Mouse (Mus musculus) midbrain, postnatal 0 days (tissue): ENCODE data around the gene Bbs12. TPM values are rescaled to one million over a fixed set of nuclear protein-coding genes. Genes with fewer than 3 reads are reported as not detected.

Experiments used
- ATAC-seq: fragments of 200-750 bp; cut with Nextera tagmentation; 2 replicates; pipeline ENCODE4 v1.8.0; 2017; ENCODE audit warnings: moderate number of reproducible peaks, mild to moderate bottlenecking, moderate TSS enrichment, moderate library complexity; ENCODE audit not compliant: low FRiP score
- DNase-seq: peaks from one replicate; pipeline ENCODE4 v3.0.0-alpha.2; 2015; ENCODE audit warnings: low spot score
- H3K27ac ChIP-seq: fragments of 300-500 bp; sonication (generic); 2 replicates; pipeline ENCODE4 v1.5.1; 2014; ENCODE audit warnings: low read depth, mild to moderate bottlenecking, low read length, mixed read lengths
- H3K27me3 ChIP-seq: fragments of 300-500 bp; sonication (generic); 2 replicates; pipeline ENCODE4 v1.6.1; 2014; ENCODE audit warnings: low read length, control low read depth, mixed read lengths; ENCODE audit not compliant: insufficient read depth
- H3K36me3 ChIP-seq: fragments of 300-500 bp; sonication (generic); 2 replicates; pipeline ENCODE4 v1.6.1; 2014; ENCODE audit warnings: low read length, control low read depth, mixed read lengths; ENCODE audit not compliant: insufficient read depth
- H3K4me1 ChIP-seq: fragments of 300-500 bp; sonication (generic); 2 replicates; pipeline ENCODE4 v1.6.1; 2014; ENCODE audit warnings: mild to moderate bottlenecking, control low read depth, antibody characterized with exemption, low read length, mixed read lengths; ENCODE audit not compliant: insufficient read depth
- H3K4me2 ChIP-seq: fragments of 300-500 bp; sonication (generic); 2 replicates; pipeline ENCODE4 v1.6.1; 2014; ENCODE audit warnings: low read depth, mild to moderate bottlenecking, low read length, mixed read lengths; ENCODE audit not compliant: poor library complexity, severe bottlenecking
- H3K4me3 ChIP-seq: fragments of 300-500 bp; sonication (generic); 2 replicates; pipeline ENCODE4 v1.5.1; 2014; ENCODE audit warnings: low read depth, mild to moderate bottlenecking, low read length, moderate library complexity
- H3K9ac ChIP-seq: fragments of 300-500 bp; sonication (generic); replicated peaks from 2 replicates; pipeline ENCODE4 v1.6.1; 2014; ENCODE audit warnings: mild to moderate bottlenecking, low read length, moderate library complexity, mixed read lengths; ENCODE audit not compliant: poor library complexity, severe bottlenecking
- H3K9me3 ChIP-seq: fragments of 300-500 bp; sonication (generic); 2 replicates; pipeline ENCODE4 v1.6.1; 2016; ENCODE audit warnings: low read length, control low read depth
- CTCF ChIP-seq: IDR thresholded peaks from 2 replicates; pipeline ENCODE4 v1.5.1; 2016; ENCODE audit warnings: antibody characterized with exemption, mild to moderate bottlenecking
- WGBS: fragments of 180-500 bp; shearing (Covaris S2); extraction: QIAGEN DNeasy Blood & Tissue Kit; methylation state at CpG from one replicate; pipeline ENCODE4 v1.1.7; 2014; 5-methylcytosine and 5-hydroxymethylcytosine counted together
- polyA plus RNA-seq: library from polyadenylated mRNA; unstranded; fragments of >200 nt; fragmentation: Nextera tagmentation; extraction: Ambion mirVana; gene quantifications from 2 replicates; pipeline ENCODE4 v1.2.1, GENCODE M21; 2015
- total RNA-seq: library from RNA; depleted of rRNA; stranded (reverse); fragments of >200 nt; gene quantifications from 2 replicates; pipeline ENCODE4 v1.2.3, GENCODE M21; 2014; rRNA removed

Bbs12 gene
- total and polyA plus RNA-seq, 2 experiments from 2014 or later = 2.7 to 3.2 TPM

DNA sequence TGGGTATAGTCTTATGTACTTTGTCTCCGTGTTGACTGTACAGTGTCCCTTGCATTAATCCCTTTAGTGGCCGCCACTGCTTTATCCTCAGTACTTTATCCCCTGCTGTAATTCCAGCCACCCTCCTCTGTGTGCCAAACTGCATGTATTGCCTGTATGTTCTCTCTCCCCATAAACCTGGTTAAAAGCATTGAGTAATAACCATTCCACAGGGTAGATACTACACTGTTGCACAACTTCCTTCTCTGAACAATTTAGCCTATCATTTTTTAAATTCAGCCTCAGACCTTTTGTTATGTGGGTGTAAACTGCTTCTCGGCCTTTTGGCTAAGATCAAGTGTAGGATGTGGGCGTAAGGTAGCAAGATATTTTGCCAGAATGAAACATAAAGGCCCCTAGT, 52.8 kb downstream of the Bbs12 start:
- H3K9ac ChIP-seq = no peak overlapping the region
- H3K4me2 ChIP-seq = no peak overlapping the region
- H3K27me3 ChIP-seq = no peaks in the 10 kb centered on the region
- no peaks in the 10 kb centered on the region for H3K36me3 ChIP-seq
- ATAC-seq (no peak), DNase-seq (no peak)
- H3K27ac ChIP-seq = no peak overlapping the region
- no peak for TF ChIP-seq CTCF
- no peaks in the 10 kb centered on the region for H3K9me3 ChIP-seq
- H3K4me1 ChIP-seq = no peaks in the 10 kb centered on the region
- WGBS = 78% methylated on average over 4 of the region's 4 CpGs
- H3K4me3 ChIP-seq = no peak overlapping the region

DNA sequence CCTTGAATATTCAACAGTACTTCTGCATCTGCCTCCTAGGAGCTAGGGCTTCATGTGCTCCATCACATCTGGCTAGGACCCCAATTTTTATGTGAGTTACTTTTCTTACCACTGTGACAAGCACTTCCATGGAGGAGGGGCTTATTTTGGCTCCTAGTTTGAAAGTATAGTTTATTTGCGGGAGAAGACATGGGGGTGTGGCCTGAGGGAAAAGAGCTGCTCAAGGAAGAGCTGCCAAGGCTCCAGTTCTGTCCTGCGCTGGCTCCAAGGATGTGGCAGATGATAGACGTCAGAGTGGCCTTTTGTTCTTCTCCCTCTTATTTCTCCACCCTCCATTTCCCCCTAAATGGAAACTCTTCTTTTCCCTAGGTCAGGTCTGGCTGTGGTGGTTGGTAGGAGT, 53.6 kb downstream of the Bbs12 start:
- Histone ChIP-seq H3K27ac (no peak overlapping the region), H3K4me2 (no peak overlapping the region), H3K36me3 (no peaks in the 10 kb centered on the region), H3K9ac (no peak overlapping the region), H3K27me3 (no peaks in the 10 kb centered on the region), H3K9me3 (no peaks in the 10 kb centered on the region), H3K4me1 (no peaks in the 10 kb centered on the region), H3K4me3 (no peak overlapping the region)
- TF ChIP-seq CTCF = no peak
- no peak for ATAC-seq
- WGBS = 52% methylated on average over 3 of the region's 3 CpGs
- DNase-seq = no peak

DNA sequence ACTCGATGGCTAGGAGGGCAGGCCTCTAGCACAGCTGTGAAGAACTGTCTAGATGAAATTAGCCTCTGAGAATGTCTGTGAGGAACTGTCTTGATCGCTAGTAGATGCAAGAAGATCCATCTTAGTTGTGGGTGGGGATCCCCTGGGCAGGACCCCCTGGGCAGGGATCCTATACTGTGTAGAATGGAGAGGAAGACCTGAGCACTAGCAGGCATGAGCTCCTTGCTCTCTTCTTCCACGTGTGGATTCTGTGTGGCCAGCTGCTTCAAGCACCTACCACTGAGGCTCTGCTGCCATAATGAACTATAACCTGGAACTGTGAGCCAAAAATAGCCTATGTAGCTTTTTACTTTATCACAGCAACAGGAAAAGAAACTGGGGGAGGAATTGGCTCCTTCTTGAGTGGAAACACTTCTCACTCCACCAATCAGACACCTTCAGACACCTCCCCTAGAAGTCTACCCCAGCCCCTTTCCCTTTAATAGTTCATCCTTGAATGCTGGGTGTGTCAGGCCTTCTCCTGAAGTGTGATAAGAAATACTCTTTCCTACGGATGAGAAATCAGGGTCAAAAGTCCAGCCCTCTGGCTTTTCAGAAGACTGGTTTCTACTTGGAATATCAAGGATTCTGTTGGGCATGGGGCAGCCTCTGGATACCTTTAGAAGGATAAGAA, 54.2 kb downstream of the Bbs12 start:
- H3K27me3 ChIP-seq = no peaks in the 10 kb centered on the region
- H3K9me3 ChIP-seq = no peaks in the 10 kb centered on the region
- no peak overlapping the region for H3K27ac ChIP-seq
- ATAC-seq (no peak), DNase-seq (no peak)
- 69% methylated on average over 4 of the region's 4 CpGs for WGBS
- H3K9ac ChIP-seq = no peak overlapping the region
- H3K4me1 ChIP-seq = no peaks in the 10 kb centered on the region
- no peak overlapping the region for H3K4me3 ChIP-seq
- no peak for TF ChIP-seq CTCF
- no peak overlapping the region for H3K4me2 ChIP-seq
- no peaks in the 10 kb centered on the region for H3K36me3 ChIP-seq

DNA sequence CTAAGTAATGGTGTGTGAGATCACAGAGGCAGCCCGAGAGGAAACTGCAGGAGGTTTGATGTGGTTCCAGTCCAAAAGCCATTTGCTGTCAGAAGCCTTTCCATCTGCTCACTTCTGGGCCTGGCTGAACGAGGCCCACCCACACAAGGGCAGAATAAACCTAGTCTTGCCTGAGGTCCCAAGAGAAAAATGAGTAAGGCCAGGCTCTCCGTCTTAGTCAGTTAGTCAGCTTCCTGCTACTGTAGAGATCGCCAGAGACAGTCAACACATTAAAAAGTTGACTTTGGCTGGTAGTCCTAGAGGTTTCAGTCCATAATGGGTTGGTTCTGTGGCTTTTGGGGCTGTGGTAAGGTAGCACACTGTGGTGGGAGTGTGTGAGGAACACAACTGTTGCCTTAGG, 58.1 kb downstream of the Bbs12 start:
- no peak for TF ChIP-seq CTCF
- no peaks in the 10 kb centered on the region for H3K27me3 ChIP-seq
- no peak for DNase-seq
- no peak overlapping the region for H3K27ac ChIP-seq
- no peak for ATAC-seq
- no peaks in the 10 kb centered on the region for H3K36me3 ChIP-seq
- no peaks in the 10 kb centered on the region for H3K4me1 ChIP-seq
- H3K4me2 ChIP-seq = no peak overlapping the region
- H3K9ac ChIP-seq = no peak overlapping the region
- 77% methylated on average over 4 of the region's 4 CpGs for WGBS
- no peaks in the 10 kb centered on the region for H3K9me3 ChIP-seq
- H3K4me3 ChIP-seq = no peak overlapping the region

Other genes with a start within 250 kb of the Bbs12 start
- gene Adad1, start 249.0 kb upstream of the Bbs12 start, total RNA-seq = 1.3 TPM in 1 of 2 replicates, not detected in the other
- gene Adad1, start 249.0 kb upstream of the Bbs12 start, polyA plus RNA-seq = 0.32 TPM in 1 of 2 replicates, not detected in the other
- gene Il2, start 186.6 kb upstream of the Bbs12 start, total RNA-seq = not detected in 2 replicates
- 0.47 and 0.62 TPM in 2 replicates for gene Il2, start 186.6 kb upstream of the Bbs12 start, polyA plus RNA-seq
- gene Il21, start 79.9 kb upstream of the Bbs12 start, total RNA-seq = not detected in 2 replicates
- gene Il21, start 79.9 kb upstream of the Bbs12 start, polyA plus RNA-seq = not detected in 2 replicates
- 1.9 and 2.5 TPM in 2 replicates for gene Cetn4, start 154 bp downstream of the Bbs12 start, total RNA-seq
- gene Cetn4, start 154 bp downstream of the Bbs12 start, polyA plus RNA-seq = 2.7 and 4.0 TPM in 2 replicates
- gene Fgf2, start 35.8 kb downstream of the Bbs12 start, total RNA-seq = 1.9 and 2.8 TPM in 2 replicates
- gene Fgf2, start 35.8 kb downstream of the Bbs12 start, polyA plus RNA-seq = 0.53 and 0.57 TPM in 2 replicates
- gene Spata5, start 107.3 kb downstream of the Bbs12 start, total RNA-seq = 17.4 and 19.5 TPM in 2 replicates
- 18.9 and 20.2 TPM in 2 replicates for gene Spata5, start 107.3 kb downstream of the Bbs12 start, polyA plus RNA-seq
- 1.3 and 4.3 TPM in 2 replicates for gene Nudt6, start 107.7 kb downstream of the Bbs12 start, total RNA-seq
- 10.7 and 10.9 TPM in 2 replicates for gene Nudt6, start 107.7 kb downstream of the Bbs12 start, polyA plus RNA-seq